Mouse (Mus musculus) testis, postnatal 10 days (tissue): Measurements from ENCODE around the gene Col27a1.
A peak's percentile ranks its signal among the peaks of the same experiment; 100 is the strongest.

Source experiments
- DNase-seq: peaks from one replicate; pipeline ENCODE4 v3.0.0; 2021; ENCODE audit warnings: low spot score

Col27a1 gene

DNA sequence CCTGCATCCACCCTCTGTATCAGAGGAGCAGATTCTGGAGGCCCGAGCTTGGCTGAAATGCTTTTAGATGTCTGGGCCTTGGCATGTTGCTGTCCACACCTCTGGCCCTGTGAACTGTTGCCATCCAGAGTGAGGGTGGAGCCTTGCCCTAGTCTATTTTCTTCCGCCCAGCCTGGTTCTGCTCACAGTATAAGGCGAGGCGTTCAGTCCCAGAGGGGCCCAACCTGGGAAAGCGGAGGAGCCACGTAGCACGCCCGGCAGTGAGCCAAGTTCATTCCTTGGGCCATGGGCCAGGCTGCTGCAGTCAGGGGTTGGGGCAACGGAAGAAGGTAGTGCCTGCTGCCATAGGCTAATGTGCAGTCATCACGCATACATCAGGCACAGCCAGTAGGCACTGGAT, 46.7 kb downstream of the Col27a1 start:
- no peak for DNase-seq

DNA sequence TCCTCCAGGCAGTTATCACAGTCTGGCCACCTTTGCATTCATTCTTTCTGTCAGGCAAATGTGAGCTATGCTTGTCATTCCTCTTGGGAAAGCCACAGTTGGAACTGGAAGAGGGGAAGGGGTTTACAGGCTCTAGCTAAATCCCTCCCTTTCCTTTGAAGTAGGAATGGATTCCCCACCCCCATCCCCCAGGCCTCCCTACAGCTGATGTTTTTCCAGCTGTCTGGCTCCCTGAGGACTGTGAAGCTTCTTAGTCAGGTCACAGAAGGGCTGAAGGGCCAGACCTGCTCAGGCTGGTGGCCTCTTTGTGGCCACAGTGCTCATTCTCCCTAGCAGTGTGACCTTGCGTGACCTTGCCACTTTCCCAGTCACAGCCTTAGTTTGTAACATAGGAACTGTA, 49.1 kb downstream of the Col27a1 start:
- no peak for DNase-seq

DNA sequence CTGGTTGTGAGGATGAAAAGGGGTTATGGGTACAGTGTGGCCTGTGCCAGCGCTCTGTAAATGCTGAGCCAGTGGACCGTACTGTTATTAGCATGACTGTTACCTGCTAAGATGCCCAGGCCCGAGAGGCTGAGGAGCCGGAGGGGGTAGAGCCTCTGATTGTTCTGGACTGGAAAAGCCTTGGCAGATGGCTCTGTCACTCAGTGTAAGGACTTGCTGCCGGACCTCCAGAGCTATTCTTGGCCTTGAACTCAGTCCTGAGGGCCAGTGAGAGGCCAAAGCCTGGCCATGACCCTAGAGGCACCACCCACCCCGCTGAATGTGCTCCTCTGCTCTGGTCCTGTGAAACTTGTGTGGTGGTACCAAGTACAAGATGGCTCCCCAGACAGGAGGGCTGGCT, 52.5 kb downstream of the Col27a1 start:
- DNase-seq: no peak

DNA sequence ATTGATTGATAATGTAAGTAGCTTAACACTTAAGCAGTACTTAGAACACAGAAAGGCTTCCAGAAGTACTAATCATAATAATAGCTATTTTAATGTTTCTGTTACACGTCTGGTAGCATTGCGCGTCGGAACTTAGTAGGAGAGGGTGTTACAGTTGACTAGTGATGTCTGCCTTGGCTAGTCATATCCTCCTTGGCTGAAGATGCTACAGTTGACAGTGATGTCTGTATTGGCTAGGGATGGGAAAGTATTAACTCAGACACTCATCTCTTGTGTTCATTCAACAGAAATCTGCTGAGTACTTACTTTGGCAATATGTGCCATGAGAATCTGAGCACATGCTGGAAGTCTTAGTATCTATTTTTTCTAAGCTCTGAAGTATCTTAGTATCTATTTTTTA, 53.3 kb downstream of the Col27a1 start:
- DNase-seq: no peak

DNA sequence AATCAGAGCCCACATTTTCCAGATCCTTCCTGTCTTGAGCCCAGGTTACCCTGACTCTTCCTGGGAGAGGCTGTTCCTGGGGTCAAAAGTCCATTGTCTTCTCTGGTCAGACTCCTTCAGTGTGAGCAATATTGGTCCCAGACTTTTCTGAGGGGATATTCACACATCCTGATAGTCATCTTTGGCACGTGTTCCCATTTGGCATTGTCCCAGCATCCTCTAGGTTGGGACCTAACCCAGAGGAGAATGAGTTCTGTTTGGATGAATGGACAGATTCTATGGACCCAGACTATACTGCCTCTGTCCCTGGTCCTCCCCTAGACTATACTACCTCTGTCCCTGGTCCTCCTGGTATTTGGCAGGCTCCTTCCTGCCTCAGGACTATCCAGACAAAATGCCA, 53.8 kb downstream of the Col27a1 start:
- DNase-seq: no peak

DNA sequence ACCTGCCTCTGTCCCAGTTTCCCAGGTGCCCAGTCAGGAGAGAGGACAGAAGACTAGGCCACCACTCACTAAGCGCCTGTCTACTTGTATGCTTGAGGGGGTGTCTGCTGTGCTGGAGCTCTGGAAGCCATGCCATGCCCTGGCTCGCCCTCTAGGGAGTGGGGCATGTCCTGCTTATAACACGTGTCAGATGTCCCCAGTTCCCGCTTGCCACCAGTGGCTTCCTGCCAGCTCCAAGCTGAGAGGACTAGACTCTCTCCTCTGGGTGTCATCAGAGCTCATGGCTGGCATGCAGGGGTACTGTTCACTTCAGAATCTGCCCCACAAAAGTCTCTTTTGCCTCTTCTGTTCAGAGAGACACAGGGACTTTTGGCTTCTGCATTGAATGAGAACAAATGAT, 55.0 kb downstream of the Col27a1 start:
- no peak for DNase-seq

GRCm38 (mm10) chr4:63274516-63274915, 60.7 kb downstream of the Col27a1 start:
- no peak for DNase-seq

- DNase-seq: no peak
Observed at GRCm38 (mm10) chr4:63275251-63275650, 61.4 kb downstream of the Col27a1 start.

DNA sequence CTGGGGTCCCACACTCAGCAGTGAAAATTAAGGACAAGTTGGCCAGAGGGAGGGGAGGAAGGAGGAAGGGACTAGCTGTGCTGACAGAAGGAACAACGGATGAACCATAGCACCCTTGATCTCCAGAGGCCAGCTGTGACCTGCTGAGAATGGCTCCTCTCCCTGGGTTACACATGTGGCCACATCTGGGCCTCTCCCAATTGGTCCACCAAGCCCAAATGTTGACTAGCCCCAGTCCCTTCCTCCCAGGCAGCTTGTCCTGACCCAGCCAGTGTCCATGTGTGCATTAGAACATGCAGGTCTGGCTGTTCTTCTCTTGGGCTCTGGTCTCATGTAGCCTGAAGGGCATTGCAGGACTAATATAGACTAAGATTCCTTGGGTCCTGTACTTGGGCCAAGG, 62.8 kb downstream of the Col27a1 start:
- no peak for DNase-seq

DNA sequence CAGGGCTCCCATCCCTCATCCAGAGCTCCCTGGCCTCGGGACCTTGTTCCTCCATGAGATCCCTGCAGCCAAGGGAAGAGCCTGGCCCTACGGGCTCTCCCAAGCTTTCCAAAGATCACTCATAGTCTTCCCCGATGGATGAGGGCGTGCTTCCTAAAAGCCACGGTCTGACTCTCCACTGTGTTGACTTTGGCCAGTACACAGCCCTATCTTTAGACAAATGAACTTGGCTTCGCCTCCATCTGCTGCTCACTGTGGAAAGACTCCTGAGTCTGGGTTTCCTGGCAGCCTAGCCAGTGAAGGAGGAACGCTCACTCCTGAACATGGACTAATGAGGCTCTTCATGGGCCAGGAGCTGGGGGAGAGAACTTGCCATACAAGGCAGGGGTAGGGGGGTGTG, 65.0 kb downstream of the Col27a1 start:
- DNase-seq: no peak

GRCm38 (mm10) chr4:63281694-63282093, 67.9 kb downstream of the Col27a1 start:
- peak; percentile 54 for DNase-seq

DNA sequence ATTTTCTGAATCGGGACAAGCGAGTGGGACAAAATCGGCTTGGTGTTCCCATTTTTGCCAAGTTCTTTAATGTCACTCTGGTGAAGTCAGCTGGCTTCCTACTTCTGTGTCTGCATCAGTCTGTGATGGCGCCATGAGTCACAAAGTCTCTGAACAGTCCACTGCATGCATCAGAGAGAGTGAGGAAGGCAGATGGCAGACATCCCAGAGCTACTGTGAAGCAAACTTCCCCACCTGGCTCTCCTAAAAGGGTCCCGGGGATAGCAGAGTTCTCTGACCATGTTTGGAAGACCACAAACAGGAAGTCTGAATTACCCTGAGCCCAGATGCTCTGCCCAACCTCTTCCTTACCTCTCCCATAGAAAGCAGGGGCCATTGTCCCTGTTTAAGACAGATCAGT, 69.5 kb downstream of the Col27a1 start:
- no peak for DNase-seq

- no peak for DNase-seq
Observed at GRCm38 (mm10) chr4:63286034-63286433, 72.2 kb downstream of the Col27a1 start.

DNA sequence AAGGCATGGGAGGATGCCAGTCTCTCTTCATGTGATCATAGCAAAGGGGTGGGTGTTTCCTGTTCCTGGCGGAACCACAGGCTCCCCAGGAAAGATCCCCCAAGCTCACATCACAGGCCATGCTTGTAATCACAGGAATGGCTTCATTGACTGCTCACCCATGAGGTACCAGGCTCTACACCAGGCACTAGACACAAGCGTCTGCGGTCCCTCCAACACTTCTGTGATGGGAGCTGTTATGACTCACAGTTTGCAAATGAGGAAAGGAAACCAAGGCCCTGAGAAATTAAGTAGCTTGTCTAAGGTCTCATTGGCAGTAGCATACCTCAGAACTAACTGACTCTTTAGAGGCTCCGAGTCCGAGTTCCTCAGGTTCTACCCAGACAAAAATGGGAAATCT, 74.7 kb downstream of the Col27a1 start:
- no peak for DNase-seq

GRCm38 (mm10) chr4:63290081-63290480, 76.3 kb downstream of the Col27a1 start:
- DNase-seq: peak; percentile 71

GRCm38 (mm10) chr4:63291075-63291474, 77.3 kb downstream of the Col27a1 start:
- peak; percentile 82 for DNase-seq

DNA sequence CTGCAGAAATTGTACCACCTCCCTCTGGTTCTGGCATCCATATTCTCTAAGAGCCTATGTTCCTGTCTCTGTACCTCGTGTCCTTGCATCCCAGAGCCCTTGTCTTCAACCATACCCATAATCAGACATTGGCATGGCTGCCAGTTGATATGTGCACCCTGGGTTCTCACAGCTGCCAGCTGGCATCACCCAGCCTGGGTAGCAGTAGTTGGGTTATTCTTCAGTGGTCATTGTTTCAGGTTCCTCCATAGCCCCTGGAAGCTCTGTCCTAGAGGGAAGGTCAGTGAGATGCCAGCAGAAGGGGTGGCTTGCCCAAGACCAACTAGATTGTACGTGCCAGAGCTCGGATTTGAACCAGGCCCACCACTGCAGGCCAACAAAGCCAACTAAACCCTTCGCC, 77.9 kb downstream of the Col27a1 start:
- DNase-seq: no peak

DNA sequence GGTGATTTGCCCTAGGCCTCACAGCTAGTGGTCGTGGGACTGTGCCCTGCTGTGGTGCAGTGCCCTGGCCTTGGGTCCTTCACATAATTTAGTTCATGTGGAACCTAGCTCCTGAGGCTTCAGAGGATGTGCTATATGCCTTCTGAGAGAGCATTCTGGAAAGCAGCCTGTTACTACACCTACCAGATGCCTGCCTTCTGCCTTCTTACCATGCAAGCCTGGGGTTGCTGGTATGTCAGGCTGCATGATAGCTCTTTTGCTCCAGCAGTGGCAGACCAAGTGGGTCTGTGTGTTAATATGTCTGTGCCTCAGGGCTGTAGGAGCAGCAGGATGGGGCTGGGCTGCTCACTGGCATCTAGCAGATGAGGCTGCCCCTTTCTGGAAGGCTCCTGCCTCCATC, 81.8 kb downstream of the Col27a1 start:
- DNase-seq: no peak

GRCm38 (mm10) chr4:63296263-63296662, 82.5 kb downstream of the Col27a1 start:
- no peak for DNase-seq

DNA sequence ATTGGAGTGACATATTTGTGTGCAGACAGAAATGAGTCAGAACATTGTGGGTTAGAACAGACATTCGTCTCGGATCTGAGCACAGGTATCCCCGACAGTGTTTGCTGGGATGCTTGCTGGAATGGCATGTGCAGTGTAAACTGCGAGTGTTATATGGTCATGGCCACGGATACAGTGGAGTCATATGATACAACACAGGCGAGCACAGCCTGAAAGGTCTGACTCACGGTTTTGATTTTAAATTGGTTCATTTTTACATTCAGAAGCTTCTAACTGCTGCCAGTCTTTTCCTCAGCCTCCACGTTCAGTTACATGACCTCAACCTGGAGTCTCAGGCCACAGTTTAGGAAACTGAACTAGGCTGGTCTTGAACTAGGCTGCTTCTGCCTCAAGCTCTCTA, 83.1 kb downstream of the Col27a1 start:
- no peak for DNase-seq

DNA sequence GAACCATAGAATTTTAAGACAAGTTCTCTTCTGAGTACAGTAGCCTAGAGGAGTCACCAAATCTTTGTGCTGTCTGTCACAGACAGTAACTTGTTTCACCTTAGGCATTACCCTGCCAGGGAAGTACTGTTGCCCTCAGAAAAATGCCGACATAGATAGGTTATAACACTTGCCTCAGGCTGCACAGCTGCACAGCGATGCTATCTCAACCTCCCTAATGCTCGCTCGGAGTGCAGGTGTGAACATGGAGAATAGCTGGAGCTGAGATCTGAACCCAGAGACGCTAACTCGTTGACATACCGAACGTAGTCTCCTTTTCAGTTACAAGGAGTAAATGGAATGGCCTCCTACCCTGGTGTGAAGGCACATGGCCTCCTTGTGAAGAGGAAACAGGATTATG, 84.4 kb downstream of the Col27a1 start:
- no peak for DNase-seq

DNA sequence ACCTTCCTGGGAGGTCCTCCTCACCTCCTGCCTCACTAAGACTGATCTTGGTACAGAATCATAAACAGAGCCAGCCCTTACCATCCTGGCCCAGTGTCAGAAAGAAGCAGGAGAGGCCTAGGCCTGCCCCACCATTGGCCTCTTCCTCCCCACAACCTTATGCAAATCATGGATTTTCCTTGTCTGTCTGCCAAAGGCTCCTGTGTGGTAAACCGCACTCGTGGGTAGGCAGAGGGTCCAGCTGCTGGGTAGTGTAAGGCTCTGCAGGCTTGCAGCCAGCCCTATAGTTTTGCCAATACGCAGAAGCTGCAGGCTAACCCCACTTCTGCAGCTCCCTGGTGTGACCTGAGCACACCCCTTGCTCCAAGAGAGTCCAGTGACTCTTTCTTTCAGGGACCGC, 88.8 kb downstream of the Col27a1 start:
- no peak for DNase-seq

DNA sequence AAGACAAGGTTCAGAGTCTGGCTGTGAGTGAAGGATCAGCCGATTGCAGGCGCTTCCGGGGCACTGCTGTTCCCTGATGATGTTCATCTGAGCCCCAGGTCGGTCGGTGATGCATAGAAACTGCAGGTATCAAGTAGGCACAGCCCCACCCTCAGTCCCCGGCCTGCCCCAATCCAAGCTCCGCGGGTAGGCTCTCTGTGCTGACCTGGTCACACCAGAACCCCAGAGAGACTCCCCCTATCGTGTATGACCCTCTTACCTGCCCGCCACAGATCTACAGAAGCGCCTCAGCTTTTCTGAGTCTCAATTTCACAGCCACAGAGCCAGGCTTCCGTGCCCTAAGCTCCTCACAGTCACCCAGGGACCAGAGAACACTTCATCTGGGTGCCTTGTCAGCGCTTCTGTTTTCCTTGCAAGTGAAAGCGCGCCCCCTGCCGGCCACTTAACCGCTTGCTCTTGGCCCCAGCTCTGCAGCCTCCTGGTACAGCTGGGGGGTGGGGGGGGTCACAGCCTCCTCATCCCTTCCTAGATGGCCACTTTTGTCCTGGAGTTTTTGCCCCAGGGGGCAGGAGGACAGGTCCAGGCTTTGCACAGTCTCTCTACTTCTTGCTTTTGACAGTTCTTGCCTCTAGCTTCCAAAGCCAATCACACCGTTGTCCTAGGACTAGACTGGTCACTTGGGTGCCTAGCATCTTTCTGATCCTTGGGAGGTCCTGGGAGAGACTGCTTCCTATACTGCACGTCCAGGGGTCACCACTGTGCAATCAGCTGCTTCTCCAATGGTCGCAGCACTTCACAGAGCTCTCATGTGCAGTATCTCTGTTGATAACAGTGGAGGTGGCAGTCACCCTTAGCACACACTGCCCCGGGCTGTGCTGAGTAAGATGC, 93.6 kb downstream of the Col27a1 start:
- DNase-seq: peak; percentile 97

- DNase-seq: no peak
Observed at GRCm38 (mm10) chr4:63308316-63308715, 94.5 kb downstream of the Col27a1 start.
